Mouse (Mus musculus) urinary bladder, postnatal 10 days (tissue): ENCODE measurements around the gene Nudc.
A peak's percentile ranks its signal among the peaks of the same experiment; 100 is the strongest.
"Not testable (repeated sequence)": the region's sequence is repeated elsewhere in the genome, so short reads cannot be mapped to it uniquely, and the experiment has no call there.

Experiments
- DNase-seq: peaks from one replicate; pipeline ENCODE4 v3.0.0; 2022; ENCODE audit warnings: low spot score

Nudc gene

GRCm38 (mm10) chr4:133536081-133536480 lies 9.7 kb downstream of the Nudc start:
- DNase-seq: no peak

DNA sequence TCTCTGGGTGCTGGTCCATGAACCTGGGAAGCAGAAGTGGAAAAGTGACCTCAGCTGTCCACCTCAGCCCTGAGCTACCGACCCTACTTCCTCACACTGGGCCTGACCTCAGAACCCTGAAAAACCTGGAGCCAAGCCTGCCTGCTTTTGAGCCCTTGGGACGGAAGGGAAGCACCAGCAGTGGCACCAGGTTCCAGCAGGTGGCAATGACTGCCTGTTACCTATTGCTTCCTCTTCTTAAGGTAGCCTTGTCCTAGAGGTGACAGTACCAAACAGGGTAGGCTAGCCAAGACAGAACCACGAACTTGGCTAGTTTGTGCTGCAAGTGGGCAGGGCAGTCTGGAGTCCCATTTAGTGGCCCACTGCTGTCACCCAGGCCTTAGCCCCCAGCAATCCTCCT lies 13.0 kb downstream of the Nudc start:
- no peak for DNase-seq

DNA sequence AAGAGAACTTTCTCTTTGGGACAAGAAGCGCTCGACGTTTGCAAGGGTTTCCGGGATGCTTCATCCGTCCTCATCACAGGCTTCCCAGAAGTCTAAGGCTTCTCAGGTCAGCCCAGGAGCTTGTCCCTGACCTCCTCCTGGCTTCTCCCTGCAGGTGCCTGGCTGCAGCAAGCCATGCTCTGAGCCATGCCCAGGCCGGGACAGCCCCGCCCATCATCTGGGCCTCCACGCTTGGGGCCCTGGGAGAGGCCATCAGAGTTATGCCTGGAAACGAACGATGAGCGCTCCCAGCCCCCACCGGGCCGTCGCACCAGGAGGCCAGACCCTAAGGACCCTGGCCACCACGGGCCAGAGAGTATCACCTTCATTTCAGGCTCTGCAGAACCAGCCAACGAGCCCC lies 18.0 kb downstream of the Nudc start:
- DNase-seq: no peak

- DNase-seq: no peak
These were observed 24.3 kb downstream of the Nudc start for GRCm38 (mm10) chr4:133521502-133521901.

GRCm38 (mm10) chr4:133519369-133519665 lies 26.5 kb downstream of the Nudc start:
- DNase-seq: no peak

- DNase-seq: no peak
These were observed 27.0 kb downstream of the Nudc start, which contains the start of gene Kdf1 for GRCm38 (mm10) chr4:133518601-133519368. Gene Kdf1 (plus strand): TSS chr4:133518963.

DNA sequence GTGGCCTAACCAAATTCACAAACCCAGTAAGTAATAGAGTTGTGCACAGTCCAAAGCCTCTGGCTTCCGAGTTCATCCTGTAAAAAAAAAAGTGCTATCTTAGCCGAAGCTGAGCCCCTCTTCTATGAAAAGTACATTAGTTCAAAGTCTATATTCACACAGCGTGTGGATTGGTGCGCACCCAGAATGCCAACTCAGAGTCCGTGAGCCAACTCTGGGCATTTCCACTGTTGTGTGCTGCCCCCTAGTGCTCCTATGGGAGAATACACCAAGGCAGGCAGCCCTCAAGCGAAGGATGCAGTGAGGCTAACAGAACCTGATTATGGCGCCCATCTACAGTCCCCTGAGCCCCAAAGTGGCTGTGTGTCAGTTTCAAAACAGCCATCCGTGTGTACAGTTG lies 32.8 kb downstream of the Nudc start:
- DNase-seq: no peak

DNA sequence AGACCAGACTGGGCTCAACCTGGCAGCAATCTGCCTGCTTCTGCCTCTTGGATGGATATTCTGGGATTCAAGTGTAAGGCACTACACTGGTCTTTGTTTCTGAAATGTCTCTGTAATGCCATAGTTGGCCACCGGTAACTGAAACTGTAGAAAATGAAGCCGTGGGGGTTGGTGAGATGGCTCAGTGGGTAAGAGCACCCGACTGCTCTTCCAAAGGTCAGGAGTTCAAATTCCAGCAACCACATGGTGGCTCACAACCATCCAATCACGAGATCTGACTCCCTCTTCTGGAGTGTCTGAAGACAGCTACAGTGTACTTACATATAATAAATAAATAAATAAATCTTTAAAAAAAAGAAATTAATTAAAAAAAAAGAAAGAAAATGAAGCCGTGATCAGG lies 33.3 kb downstream of the Nudc start:
- not testable (repeated sequence) for DNase-seq

GRCm38 (mm10) chr4:133511050-133511449 lies 34.7 kb downstream of the Nudc start:
- no peak for DNase-seq

DNA sequence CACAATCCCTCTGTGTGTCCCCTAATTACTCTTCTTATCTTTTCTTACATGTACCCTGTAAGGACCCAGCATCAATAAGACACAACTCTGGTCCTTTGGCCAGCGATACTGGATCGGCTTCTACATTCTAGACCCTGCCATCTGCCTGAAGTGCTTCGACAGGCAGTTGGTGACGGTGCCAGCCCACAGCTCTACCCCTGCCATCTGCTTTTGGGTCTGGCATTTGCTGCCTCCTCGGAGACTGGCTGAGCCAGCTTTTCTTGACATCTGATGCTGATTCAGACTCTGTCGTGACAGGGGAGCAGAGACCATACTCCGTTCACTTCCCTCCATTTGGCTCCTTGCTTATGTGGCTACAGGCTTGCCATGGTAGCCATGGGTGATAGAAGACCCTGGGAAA lies 36.8 kb downstream of the Nudc start:
- no peak for DNase-seq

DNA sequence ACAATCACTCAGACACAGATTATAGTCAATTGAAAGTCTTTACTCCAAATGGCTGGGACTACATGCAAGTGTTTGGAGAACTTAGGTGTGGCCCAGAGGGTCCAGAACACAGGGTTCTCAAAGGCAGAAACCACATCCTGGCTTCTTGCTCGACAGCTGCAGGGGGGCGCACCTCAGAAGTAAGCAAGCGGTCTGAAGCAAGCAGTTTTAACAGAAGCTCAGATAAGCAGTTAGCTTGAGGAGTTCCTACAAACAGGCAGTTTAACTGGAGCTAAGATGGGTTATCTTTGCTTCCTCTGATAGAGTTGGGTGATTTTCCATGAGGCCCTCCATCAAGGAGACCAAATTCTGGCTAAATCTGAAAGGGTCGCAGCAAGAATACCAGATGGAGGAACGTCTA lies 39.2 kb downstream of the Nudc start:
- no peak for DNase-seq

DNA sequence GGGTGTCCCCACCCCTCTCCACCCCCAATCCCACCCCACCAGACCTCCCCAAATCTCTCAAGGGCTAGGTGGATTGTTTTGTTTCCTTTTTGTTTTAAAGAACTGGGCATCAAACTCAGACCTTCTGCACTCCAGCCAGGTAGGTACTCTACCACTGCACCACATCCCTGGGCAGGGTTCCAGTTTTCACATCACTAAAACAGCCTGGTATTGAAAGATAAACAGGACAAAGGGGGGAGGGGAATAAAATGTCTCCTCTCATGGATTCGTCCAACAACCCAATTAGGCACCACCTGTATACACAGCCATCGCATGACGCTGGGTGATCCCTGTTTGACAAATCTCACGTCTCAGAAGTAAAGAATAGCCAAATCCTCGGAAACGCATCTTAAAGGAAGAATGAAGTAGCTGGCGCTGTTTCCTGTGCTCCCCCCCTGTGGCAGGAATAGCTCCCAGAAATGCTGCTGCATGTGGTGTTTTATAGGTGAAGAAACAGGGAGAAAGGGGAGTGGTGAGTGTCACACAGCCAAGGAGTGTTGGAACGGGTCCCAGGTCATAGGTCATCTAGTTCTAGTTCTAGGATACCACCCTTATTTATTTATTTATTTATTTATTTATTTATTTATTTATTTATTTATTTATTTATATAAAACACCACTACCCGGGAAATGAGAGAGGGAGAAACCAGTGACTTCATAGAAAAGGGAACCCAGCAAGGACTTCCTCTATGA lies 40.9 kb downstream of the Nudc start:
- DNase-seq: no peak

DNA sequence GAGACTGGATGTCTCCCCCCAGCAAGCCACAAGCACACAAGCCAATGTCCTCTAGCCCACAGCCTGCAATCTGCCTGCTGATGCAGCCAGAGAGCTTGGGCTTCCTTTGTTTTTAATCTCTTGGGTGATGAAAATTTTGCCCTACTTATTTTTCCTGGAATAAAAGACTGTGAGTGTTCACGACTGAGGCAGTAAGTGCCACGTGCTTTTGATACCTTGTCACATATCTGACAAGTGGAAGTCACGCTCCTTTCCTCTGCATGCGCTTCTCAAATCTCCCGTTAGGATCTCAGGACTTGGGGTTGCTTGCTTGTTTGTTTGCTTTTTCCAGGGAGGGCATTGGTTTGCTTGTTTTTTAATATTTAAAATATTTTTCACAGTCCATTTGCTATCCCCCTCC lies 41.5 kb downstream of the Nudc start:
- DNase-seq: no peak

GRCm38 (mm10) chr4:133501514-133501913 lies 44.3 kb downstream of the Nudc start:
- no peak for DNase-seq

- peak; percentile 40 for DNase-seq
These were observed 47.6 kb downstream of the Nudc start, which contains the start of gene Trnp1 for GRCm38 (mm10) chr4:133498160-133498724. Gene Trnp1 (minus strand): TSS chr4:133498550.

- no peak for DNase-seq
These were observed 48.2 kb downstream of the Nudc start for GRCm38 (mm10) chr4:133497461-133498159.

- DNase-seq: no peak
These were observed 48.9 kb downstream of the Nudc start for GRCm38 (mm10) chr4:133496738-133497445.

- no peak for DNase-seq
These were observed 50.1 kb downstream of the Nudc start for GRCm38 (mm10) chr4:133495711-133496110.

DNA sequence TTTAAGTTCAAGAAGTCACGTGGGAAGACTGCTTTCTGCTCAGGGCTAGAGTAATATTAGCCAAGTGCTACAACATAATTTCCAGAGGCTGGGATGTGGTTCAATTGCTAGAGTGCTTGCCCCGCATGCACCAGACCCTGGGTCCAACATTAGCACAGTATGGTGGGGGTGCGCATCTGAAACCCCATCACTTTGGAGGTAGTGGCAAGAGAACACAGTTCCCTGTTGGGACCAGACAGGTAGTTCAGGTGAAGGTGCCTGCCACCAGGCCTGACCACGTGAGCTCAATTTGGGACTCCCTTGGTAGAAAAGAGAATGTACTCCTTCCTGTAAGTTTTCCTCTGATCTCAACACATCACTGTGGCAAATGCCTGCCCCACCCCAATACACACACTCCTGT lies 50.9 kb downstream of the Nudc start:
- DNase-seq: no peak

DNA sequence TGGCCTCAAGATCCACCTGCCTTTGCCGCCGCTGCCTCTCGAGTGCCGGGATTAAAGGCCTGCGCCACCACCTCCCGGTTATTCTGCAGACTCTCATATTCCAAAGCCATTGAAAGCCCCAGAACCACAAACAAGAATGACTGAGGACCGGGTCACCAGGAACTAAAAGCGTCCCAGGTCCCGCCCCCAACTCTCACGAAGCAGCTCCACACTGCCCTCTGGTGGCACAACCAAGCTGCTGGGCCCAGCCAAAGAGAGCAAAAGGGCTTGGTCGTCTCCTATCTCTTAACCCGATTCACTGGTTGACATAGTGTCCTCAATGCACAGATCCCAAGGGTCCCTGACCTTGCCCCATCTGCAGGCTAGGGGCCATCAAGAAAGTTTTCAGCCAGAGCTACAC lies 51.4 kb downstream of the Nudc start:
- peak; percentile 79 for DNase-seq

DNA sequence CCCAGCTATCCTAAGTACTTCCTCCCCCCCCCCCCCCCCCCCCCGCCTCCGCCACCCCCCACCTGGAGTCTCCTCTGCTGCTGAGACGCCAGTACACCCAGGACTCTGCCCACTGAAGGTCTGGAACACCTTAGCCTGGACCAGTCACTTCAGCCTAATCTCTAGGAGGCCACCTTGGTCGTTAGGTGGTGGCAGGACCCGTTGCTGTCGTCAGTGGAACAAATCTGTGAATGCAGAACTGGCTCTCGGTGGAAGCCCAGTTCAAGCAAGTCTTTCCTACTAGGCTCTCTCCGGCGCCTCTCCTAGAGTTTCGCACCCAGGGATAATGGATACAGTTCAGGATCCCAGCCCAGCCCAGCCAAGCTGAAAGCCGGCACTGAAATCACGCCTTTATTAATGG lies 51.9 kb downstream of the Nudc start:
- DNase-seq: no peak

GRCm38 (mm10) chr4:133491800-133492199 lies 54.0 kb downstream of the Nudc start:
- DNase-seq: no peak
